Mouse (Mus musculus) ovary, adult 2 months (tissue): ENCODE results near the gene Mgam. TPM values are rescaled to one million over a fixed set of nuclear protein-coding genes. Genes with fewer than 3 reads are reported as not detected.

Experiments
- polyA plus RNA-seq: library from polyadenylated mRNA; depleted of rRNA; stranded (reverse); fragments of >200 nt; gene quantifications from 2 replicates; pipeline ENCODE4 v1.2.3, GENCODE M21; 2012; rRNA removed

The Mgam gene
- 0.19 and 0.24 TPM in 2 replicates for polyA plus RNA-seq

GRCm38 (mm10) chr6:40628406-40629000 lies at the start of gene Mgam:
Mgam (plus strand) TSS chr6:40628831.

GRCm38 (mm10) chr6:40585645-40586044 lies 43.0 kb upstream of the Mgam start, which contains the start of gene Clec5a:
Clec5a (minus strand) TSS chr6:40585821.

GRCm38 (mm10) chr6:40613260-40613852 lies 15.3 kb upstream of the Mgam start, which contains the start of gene Tas2r138:
Tas2r138 (minus strand) TSS chr6:40613310.

Other genes starting within 250 kb of the Mgam start
- gene E330009J07Rik, start 192.7 kb upstream of the Mgam start, polyA plus RNA-seq = 6.4 and 6.6 TPM in 2 replicates
- gene Wee2, start 189.7 kb upstream of the Mgam start, polyA plus RNA-seq = 0.38 and 0.60 TPM in 2 replicates
- gene Ssbp1, start 157.5 kb upstream of the Mgam start, polyA plus RNA-seq = 9.4 and 11.1 TPM in 2 replicates
- not detected in 2 replicates for gene Tas2r137, start 137.6 kb upstream of the Mgam start, polyA plus RNA-seq
- gene Tas2r108, start 135.3 kb upstream of the Mgam start, polyA plus RNA-seq = not detected in 2 replicates
- not detected in 2 replicates for gene Prss37, start 109.3 kb upstream of the Mgam start, polyA plus RNA-seq
- not detected in 2 replicates for gene Olfr461, start 73.8 kb upstream of the Mgam start, polyA plus RNA-seq
- gene Olfr460, start 59.3 kb upstream of the Mgam start, polyA plus RNA-seq = not detected in 2 replicates
- 0.19 TPM in 1 of 2 replicates, not detected in the other for gene Clec5a, start 43.0 kb upstream of the Mgam start, polyA plus RNA-seq
- not detected in 2 replicates for gene Tas2r138, start 15.5 kb upstream of the Mgam start, polyA plus RNA-seq